Mouse (Mus musculus) frontal cortex, postnatal 14 days (tissue): ENCODE measurements around the gene Tead1.

ENCODE experiments used
- DNase-seq, 2 experiments: peaks; one replicate each; pipeline ENCODE4 v3.0.0; 2022; ENCODE audit warnings: low spot score in 2 of 2

The Tead1 gene

GRCm38 (mm10) chr7:112679171-112679512 lies at the start of gene Tead1:
Gene Tead1 (plus strand): TSS chr7:112679318.
- DNase-seq, result peak; percentile 82 to 91

GRCm38 (mm10) chr7:112634505-112635213 lies 44.5 kb upstream of the Tead1 start:
- no peak for DNase-seq

- DNase-seq, result no peak
Observed at GRCm38 (mm10) chr7:112635936-112636335, 43.2 kb upstream of the Tead1 start.

GRCm38 (mm10) chr7:112643866-112644543 lies 35.1 kb upstream of the Tead1 start:
- DNase-seq, result no peak

GRCm38 (mm10) chr7:112644701-112645100 lies 34.4 kb upstream of the Tead1 start:
- DNase-seq, result no peak

GRCm38 (mm10) chr7:112645724-112646123 lies 33.4 kb upstream of the Tead1 start:
- no peak for DNase-seq

- no peak for DNase-seq
Observed at GRCm38 (mm10) chr7:112647417-112647816, 31.7 kb upstream of the Tead1 start.

GRCm38 (mm10) chr7:112656141-112656662 lies 22.9 kb upstream of the Tead1 start:
- DNase-seq, result no peak

GRCm38 (mm10) chr7:112658939-112659338 lies 20.2 kb upstream of the Tead1 start:
- no peak for DNase-seq

- no peak for DNase-seq
Observed at GRCm38 (mm10) chr7:112659816-112660215, 19.3 kb upstream of the Tead1 start.

GRCm38 (mm10) chr7:112660325-112660724 lies 18.8 kb upstream of the Tead1 start:
- no peak for DNase-seq

- DNase-seq, result no peak
Observed at GRCm38 (mm10) chr7:112662398-112663313, 16.5 kb upstream of the Tead1 start.

GRCm38 (mm10) chr7:112663314-112663966 lies 15.7 kb upstream of the Tead1 start:
- peak; percentile 26 to 34 for DNase-seq

GRCm38 (mm10) chr7:112669993-112670392 lies 9.1 kb upstream of the Tead1 start:
- no peak for DNase-seq

GRCm38 (mm10) chr7:112678418-112679170 lies 524 bp upstream of the Tead1 start:
- peak in 1 of 2 experiments; percentile 20 for DNase-seq

GRCm38 (mm10) chr7:112679513-112680245 lies 561 bp downstream of the Tead1 start:
- peak; percentile 36 to 43 for DNase-seq

- DNase-seq, result peak in 1 of 2 experiments; percentile 23
Observed at GRCm38 (mm10) chr7:112680498-112681251, 1.6 kb downstream of the Tead1 start.

GRCm38 (mm10) chr7:112684626-112685561 lies 5.8 kb downstream of the Tead1 start:
- no peak for DNase-seq
